ENCODE assay signal across 12 mouse cellular contexts in the genomic region with DNA sequence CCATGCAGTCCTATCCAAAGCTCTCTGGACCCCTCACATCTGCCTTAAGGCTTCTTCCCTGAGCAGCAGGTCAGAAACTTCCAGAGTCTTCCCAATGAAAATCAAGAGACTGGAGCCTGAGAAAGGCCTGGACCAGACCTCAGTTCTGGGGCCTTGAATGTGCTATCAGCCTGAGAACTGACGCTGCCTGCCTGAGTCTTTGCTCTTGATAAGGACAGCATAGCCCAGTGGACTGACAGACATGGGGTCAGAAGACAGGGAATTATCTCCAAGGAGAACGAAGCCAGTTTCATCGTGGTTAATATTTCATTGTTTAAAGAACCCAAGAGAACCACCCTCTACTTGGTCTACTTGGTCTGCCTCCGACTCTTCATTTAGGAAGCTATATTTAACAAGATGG. TPM values are rescaled to one million over a fixed set of nuclear protein-coding genes. Genes with fewer than 3 reads are reported as not detected.
"Had no signal": no experiment of that assay in that cellular context is flagged by ENCODE, and none has a peak within 500 bp of the region (broad histone marks: within the 10 kb centered on the region; RNA-seq: fewer than 3 reads in every experiment).

No protein-coding gene starts in this region.

- H3K27ac ChIP-seq: left cerebral cortex, adult 2 months; limb, embryonic 15.5 days; midbrain, embryonic 10.5 days; neural tube, embryonic 15.5 days; stomach, postnatal 0 days had no signal

- H3K27me3 ChIP-seq: limb, embryonic 15.5 days; neural tube, embryonic 15.5 days had no signal

- H3K9ac ChIP-seq: limb, embryonic 15.5 days; neural tube, embryonic 15.5 days had no signal

- H3K4me1 ChIP-seq: limb, embryonic 15.5 days; midbrain, embryonic 10.5 days had no signal

- DNase-seq: kidney, adult 8-10 months; lung, adult 18-20 months; midbrain, embryonic 14.5 days; right cerebral cortex, adult 18-20 months; right cerebral cortex, postnatal 25 days; thymus, postnatal 4 days had no signal

- H3K4me2 ChIP-seq: limb, embryonic 15.5 days; neural tube, embryonic 15.5 days had no signal

- H3K9me3 ChIP-seq: limb, embryonic 15.5 days; midbrain, embryonic 10.5 days; neural tube, embryonic 15.5 days had no signal

- H3K4me3 ChIP-seq: left cerebral cortex, adult 2 months; limb, embryonic 15.5 days; midbrain, embryonic 10.5 days; myocyte; neural tube, embryonic 15.5 days had no signal

RNA-seq across cellular contexts. Expression of gene A3galt2, which starts 27.5 kb away (rescaled TPM):
- polyA plus RNA-seq: stomach, postnatal 0 days had no signal
